Mouse (Mus musculus) heart, adult 2 months (tissue): Measurements from ENCODE around the gene Mbd3.

ENCODE experiments used
- CTCF ChIP-seq: fragments of 200-600 bp; IDR thresholded peaks from 2 replicates; pipeline ENCODE4 v1.8.1; 2022; ENCODE audit warnings: antibody characterized with exemption, mild to moderate bottlenecking, moderate library complexity
- EP300 ChIP-seq: fragments of 200-500 bp; IDR thresholded peaks from 2 replicates; pipeline ENCODE4 v1.6.1; 2011; ENCODE audit warnings: low read depth, low read length, control low read depth; ENCODE audit not compliant: insufficient read depth
- POLR2A ChIP-seq: fragments of 200-500 bp; IDR thresholded peaks from 2 replicates; pipeline ENCODE4 v1.6.1; 2011; ENCODE audit warnings: mild to moderate bottlenecking, low read depth, low read length, control low read depth; ENCODE audit not compliant: insufficient read depth

- TF ChIP-seq EP300: no peak
- 0 out of 2 replicates have a peak, but pooled peaks have one; percentile 21 for TF ChIP-seq CTCF
- TF ChIP-seq POLR2A: no peak
Observed at GRCm38 (mm10) chr10:80425041-80425440, 25.7 kb upstream of the Mbd3 start.
